Mouse (Mus musculus) brain, embryonic 18.5 days (tissue): ENCODE measurements around the gene Zfp663.

ENCODE experiments used
- DNase-seq: peaks from one replicate; pipeline ENCODE4 v3.0.0-alpha.2; 2012; ENCODE audit warnings: low read depth, low spot score

The Zfp663 gene

DNA sequence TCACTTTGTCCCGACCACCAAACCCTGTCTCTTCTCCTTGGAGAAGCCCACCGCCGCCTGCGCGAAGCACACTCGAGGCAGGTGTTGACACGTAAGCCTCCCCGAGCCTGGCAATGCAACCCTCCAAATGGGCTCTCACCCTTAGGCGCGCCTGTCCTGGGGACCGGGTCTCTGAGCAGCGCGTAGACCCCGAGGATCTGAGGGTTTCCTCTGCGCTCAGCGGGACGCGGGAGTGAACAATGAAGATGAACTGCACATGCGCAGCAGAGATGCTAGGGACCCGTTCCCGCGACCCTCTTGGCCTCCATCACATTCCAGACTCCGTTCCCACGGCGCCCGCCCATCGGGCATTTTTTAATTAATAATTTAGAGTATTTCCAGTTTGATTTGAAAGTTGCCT lies at the start of gene Zfp663:
Gene Zfp663 (minus strand): TSS at position 234 of the 400 bp plus-strand sequence.
- DNase-seq = no peak

DNA sequence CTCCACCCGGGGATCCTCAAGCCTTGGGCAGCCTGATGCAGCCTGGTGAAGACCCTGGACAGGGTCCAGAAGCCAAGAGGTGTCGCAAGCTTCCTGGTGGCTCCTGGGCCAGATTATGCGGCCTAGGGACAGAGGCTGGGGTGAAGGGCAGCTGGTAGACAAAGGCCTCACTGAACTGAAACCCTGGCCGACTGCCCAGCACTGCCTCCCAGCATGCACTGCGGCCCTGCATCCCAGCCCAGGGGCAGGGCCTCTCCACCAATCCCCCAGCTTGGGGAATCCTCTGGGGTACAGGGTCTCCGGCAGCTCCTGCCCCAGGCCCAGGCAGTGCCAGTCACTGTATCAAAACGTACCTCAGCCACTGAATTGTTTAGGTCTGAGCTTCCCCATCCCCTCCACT lies 48.8 kb upstream of the Zfp663 start:
- peak; percentile 42 for DNase-seq

DNA sequence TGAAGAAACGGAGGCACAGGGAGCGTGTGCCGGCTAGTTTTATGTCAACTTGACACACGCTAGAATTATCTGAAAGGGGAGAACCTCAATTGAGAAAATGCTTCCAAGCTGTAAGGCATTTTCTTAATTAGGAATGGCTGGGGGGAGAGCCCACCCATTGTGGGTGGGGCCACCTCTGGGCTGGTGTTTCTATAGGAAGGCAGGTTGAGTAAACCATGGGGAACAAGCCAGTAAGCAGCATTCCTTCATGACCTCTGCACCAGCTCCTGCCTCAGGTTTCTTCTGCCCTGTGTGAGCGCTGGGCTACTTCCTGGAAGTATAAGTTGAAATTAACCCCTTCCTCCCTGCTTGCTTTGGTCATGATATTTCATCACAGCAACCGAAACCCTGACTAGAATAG lies 47.3 kb upstream of the Zfp663 start:
- DNase-seq = no peak

GRCm38 (mm10) chr2:165415141-165415721 lies 46.7 kb upstream of the Zfp663 start:
- DNase-seq = no peak

DNA sequence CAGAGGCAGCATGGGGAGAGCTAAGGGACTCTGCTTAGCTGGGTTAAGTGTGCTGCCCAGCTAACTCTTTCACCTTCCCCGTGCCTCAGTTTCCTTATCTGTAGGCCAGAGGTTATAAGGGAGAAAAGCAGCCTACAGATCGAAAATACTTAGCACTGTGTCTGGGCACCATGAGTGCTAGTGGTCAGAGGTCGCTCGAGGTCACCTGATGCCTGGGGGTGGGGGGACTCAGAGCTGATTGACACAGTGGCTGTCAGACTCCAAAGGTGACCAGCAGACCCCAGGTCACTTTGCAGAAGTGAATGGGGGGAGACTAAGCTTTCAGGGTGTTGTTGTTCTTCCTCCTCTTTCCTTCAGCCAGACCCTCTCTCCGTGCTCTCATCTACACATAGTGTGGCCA lies 45.8 kb upstream of the Zfp663 start:
- DNase-seq = no peak

GRCm38 (mm10) chr2:165413884-165414283 lies 45.4 kb upstream of the Zfp663 start:
- DNase-seq = no peak

- no peak for DNase-seq
Measured at GRCm38 (mm10) chr2:165407700-165408301, 39.3 kb upstream of the Zfp663 start.

GRCm38 (mm10) chr2:165405351-165405750 lies 36.8 kb upstream of the Zfp663 start:
- DNase-seq = no peak

- DNase-seq = no peak
Measured at GRCm38 (mm10) chr2:165404951-165405350, 36.4 kb upstream of the Zfp663 start.

GRCm38 (mm10) chr2:165398164-165398785 lies 29.7 kb upstream of the Zfp663 start:
- DNase-seq = no peak

DNA sequence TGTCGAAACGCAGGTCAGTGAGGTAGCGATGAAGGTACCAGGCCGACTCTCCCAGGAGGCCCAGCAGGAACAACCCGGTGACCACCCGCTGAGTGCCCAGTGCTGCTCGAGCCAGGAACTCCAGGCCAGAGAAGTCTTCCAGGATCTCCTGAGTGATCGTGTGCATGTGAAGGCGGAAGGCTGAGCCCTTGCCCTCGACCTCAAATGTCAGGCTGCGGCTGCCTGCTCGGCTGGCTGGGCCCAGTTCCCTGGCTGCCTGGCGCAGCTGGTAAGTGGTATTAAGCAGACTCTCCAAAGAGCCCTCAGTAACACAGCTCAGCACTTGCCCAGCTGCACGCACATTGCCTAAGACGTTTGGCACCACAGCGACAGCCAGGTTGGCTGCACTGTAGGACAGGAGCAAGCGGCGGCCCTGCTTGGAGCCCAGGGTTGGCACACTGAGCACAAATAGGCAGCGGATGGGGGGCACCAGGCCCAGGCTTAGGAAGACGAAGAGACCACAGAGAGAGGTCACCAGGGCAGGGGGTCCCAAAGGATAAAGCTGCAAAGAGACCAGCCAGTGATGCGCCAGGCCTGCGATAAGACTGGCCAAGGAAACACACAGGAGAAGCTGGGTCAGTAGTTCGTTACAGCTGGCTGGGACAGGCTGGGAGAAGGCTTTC lies 29.1 kb upstream of the Zfp663 start:
- no peak for DNase-seq

- no peak for DNase-seq
Measured at GRCm38 (mm10) chr2:165396831-165397501, 28.4 kb upstream of the Zfp663 start.

DNA sequence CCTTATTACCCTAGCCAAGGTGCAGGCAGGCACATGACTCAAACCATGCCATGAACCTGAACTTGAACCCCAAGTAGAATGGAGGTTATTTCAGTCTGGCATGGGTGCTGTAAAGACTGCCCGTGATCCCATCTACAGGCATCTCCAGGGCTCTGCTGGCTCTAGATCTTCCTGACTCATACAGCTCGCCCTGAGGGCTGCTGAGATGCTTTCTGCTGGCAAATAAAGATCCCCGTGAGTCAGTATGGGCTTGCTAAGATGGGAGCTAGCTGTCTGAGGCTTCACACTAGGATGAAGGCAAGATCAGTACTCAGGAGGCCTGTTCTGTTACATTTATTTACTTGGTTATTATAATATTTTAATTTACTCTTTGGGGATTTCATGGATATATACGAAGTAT lies 23.6 kb upstream of the Zfp663 start:
- DNase-seq = no peak

DNA sequence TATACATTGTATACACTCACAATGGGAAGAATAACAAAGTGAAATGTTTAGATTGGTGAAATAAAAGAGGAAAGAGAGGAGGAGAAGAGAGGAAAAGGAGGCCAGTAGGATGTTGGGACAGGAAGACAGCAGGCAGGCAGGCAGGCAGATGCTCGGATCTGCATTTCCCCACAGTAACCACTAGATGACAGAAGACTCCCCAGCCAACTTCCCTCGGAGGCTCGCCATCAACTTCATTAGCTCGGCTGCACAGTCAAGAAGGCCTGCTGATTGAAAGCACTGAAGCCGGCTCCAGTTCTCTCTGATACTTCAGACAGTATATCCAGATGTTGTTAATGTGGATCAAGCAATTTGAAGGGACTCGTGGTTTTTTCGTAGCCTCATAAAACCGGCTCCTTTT lies 23.0 kb upstream of the Zfp663 start:
- DNase-seq = no peak

DNA sequence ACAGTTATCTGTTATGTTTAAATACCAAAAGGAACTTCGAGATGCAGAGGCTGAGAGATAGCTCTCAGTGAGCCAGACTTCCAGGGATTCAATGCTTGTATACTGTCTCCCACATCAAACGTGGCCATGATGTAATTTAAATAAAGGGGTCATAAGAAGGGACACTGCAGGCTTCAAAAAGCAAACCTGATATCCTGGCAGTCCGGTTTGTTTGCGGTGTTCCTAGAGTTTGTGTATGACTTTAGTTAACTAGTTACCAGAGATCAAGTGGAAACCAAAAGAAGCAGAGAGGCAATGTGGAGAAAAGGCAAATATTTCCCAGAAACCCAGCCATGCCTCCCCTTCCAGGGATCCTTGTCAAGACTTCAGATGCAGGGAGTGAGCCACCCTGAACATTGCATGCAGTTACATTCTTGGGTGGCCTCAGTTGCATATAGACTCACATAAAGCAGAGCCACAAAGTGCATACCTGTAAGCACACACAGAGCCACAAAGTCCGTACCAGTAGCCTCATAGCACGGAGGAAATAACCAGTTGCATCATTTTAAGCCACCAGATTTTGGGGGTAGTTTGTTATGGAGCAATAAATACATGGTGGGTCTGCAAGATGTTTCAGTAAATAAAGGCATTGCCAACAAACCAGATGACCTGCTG lies 20.9 kb upstream of the Zfp663 start:
- no peak for DNase-seq

DNA sequence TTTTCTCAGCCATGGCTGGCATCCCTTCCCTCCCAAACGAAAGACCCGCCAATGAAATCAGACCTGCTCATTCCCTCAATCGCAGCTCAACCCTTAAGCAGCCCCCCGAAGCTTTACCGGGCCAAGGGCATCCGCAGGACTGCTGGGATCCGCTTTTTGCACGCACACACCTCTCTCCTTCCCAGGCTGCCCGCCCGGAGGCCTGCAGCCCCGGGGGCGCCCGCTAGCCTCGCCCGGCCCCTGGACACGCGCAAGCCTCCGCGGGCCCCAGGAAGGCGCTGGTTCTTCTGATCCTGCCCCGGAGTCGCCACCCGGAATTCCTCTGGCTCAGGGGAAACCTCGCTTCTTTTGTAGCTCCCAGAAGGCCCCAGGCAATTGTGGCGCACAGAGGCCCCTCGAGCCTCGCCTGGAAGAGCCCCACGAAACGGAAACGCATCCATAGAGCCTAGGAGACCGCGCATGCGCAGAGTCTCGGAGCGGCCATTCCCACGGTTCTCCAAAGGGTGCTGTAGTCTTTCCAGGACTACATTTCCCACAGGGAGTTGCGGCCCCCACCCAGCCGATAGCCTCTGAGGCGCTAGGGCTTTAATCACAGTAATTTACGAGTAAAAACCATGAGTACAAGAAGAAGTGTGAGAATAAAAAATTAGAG lies 19.4 kb upstream of the Zfp663 start, which contains the start of gene Zfp334:
Gene Zfp334 (minus strand): TSS at position 416 of the 652 bp plus-strand sequence.
- DNase-seq = peak; percentile 92

DNA sequence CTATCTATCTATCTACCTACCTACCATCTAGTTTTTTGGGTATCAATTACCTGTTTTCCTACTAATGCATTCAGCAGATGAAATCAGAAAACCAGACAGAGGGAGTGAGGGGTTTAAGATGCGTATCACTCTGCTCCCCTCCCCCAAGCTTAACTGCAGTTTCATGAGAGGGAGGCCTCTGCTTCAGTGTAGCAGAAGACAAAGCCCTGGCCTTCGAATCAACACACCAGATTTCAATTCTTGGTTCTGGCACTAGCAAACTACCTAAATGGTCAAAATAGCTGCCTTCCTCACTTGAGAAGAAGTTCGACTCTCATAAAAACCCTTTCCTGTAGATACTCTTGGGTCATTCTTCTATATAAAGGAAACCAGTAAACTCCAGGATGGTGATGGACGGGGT lies 18.8 kb upstream of the Zfp663 start:
- DNase-seq = no peak

GRCm38 (mm10) chr2:165380050-165380449 lies 11.5 kb upstream of the Zfp663 start:
- no peak for DNase-seq

GRCm38 (mm10) chr2:165376001-165376400 lies 7.5 kb upstream of the Zfp663 start:
- no peak for DNase-seq

- DNase-seq = no peak
Measured at GRCm38 (mm10) chr2:165375478-165375877, 6.9 kb upstream of the Zfp663 start.

DNA sequence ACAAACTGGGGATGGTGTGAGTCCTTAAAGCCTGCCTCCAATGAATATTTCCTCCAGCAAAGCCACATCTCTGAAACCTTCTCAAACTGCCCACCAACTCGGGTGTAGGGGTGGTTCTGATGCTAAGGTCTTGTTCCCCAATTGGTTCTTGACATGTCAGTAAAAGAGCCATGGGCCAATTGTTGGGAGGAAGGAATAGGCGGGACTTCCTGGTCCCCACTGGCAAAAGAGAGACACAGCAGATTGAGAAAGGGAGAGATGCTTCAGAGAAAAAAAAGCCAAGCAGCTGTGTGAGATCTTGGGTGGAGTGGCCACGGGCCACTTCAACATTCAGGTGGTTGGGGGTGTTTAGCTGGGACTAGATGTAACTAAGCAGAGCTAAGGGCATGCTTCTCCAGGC lies 2.5 kb upstream of the Zfp663 start:
- no peak for DNase-seq
